Mouse (Mus musculus) bone marrow, adult 2 months (tissue): ENCODE results near the gene LTO1.

ENCODE experiments used
- CTCF ChIP-seq: fragments of 200-500 bp; IDR thresholded peaks from 2 replicates; pipeline ENCODE4 v1.5.1; 2011; ENCODE audit warnings: low read length, control low read depth; ENCODE audit not compliant: control insufficient read depth, insufficient read depth
- POLR2A ChIP-seq: fragments of 200-500 bp; IDR thresholded peaks from 2 replicates; pipeline ENCODE4 v1.6.1; 2011; ENCODE audit warnings: low read depth, mild to moderate bottlenecking, control low read depth, low read length, borderline replicate concordance; ENCODE audit not compliant: control insufficient read depth

DNA sequence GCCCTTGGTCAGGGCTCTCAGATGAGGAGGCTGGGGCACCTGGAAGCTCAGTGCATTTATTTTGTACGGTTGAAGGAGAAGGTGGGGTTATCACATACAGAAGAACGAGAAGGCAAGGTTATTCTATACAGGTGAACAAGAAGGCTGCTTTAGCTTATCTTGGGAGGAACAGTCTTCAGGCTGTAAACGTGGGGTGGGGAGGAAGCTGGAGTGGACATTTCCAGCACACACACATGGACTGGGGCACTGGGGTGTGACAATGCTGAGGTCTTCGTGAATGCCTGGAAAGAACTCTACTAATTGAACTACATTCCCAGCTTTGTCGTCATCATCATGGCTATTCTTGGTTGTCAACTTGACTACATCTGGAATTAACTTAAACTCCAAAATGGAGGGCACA is 51.0 kb downstream of the LTO1 start:
- TF ChIP-seq POLR2A = no peak
- TF ChIP-seq CTCF = no peak
